Mouse (Mus musculus) C2C12 (cell line): ENCODE results near the gene Asb5.

Experiments
- CEBPB ChIP-seq: IDR thresholded peaks from one replicate; pipeline ENCODE4 v1.6.1; 2011; ENCODE audit warnings: low read depth, mild to moderate bottlenecking, control low read depth, moderate library complexity
- CTCF ChIP-seq: IDR thresholded peaks from one replicate; pipeline ENCODE4 v1.5.1; 2011; ENCODE audit not compliant: control insufficient read depth, insufficient read depth, insufficient read length
- MAX ChIP-seq: IDR thresholded peaks from one replicate; pipeline ENCODE4 v1.6.1; 2011; ENCODE audit warnings: mild to moderate bottlenecking, control low read depth
- USF1 ChIP-seq: IDR thresholded peaks from one replicate; pipeline ENCODE4 v1.6.1; 2011; ENCODE audit warnings: low read depth, mild to moderate bottlenecking, control low read depth, moderate library complexity

GRCm38 (mm10) chr8:54503104-54503503 lies 26.3 kb upstream of the Asb5 start:
- no peak for TF ChIP-seq MAX
- no peak for TF ChIP-seq CTCF
- TF ChIP-seq CEBPB = no peak
- TF ChIP-seq USF1 = no peak
